8 mouse cellular contexts compared by ENCODE assay signal in genomic region chr8:45844097-45844885, GRCm38 (mm10). TPM values are rescaled to one million over a fixed set of nuclear protein-coding genes. Genes with fewer than 3 reads are reported as not detected.
DNase-seq lines count a peak whose midpoint lies in the region; ATAC-seq and TF ChIP-seq lines count a peak whose summit lies in the region.

No protein-coding gene starts in this region.

- no peak overlapping the region for H3K4me2 ChIP-seq in neural tube, embryonic 15.5 days

- no peaks in the 10 kb centered on the region for H3K79me2 ChIP-seq in heart, adult 2 months (replicated peaks; ENCODE audit: control insufficient read depth, insufficient read depth, low read length)

- H3K9me3 ChIP-seq in neural tube, embryonic 15.5 days (replicated peaks) = no peaks in the 10 kb centered on the region

- no peak for TF ChIP-seq EP300 in heart, adult 2 months (IDR thresholded peaks at IDR 0.05; ENCODE audit: insufficient read depth, low read depth, low read length)

- DNase-seq in ovary, postnatal 36 days (ENCODE audit: low spot score) = peak; percentile 13
- no peak for DNase-seq in ovary, postnatal 10 days (ENCODE audit: low spot score)
- DNase-seq in heart, adult 2 months = peak; percentile 49 to 67
- DNase-seq in layer of hippocampus, adult 9-11 months = peak; percentile 88
- no peak for DNase-seq in natural killer cell, adult 2 months (ENCODE audit: low spot score in 2 of 2)
- DNase-seq in thymus, postnatal 25 days = no peak

- ATAC-seq in neural tube, embryonic 15.5 days (ENCODE audit: low FRiP score) = peak; percentile 86
- no peak for ATAC-seq in megakaryocyte-erythroid progenitor cell, adult 5-6 weeks (replicated peaks; ENCODE audit: low FRiP score, low TSS enrichment, poor library complexity, severe bottlenecking)

- 33% methylated on average over 6 of the region's 6 CpGs for WGBS in heart, adult 2 months
- 49% methylated on average over 6 of the region's 6 CpGs for WGBS in neural tube, embryonic 15.5 days

- no peak overlapping the region for H3K9ac ChIP-seq in heart, adult 2 months (ENCODE audit: low read depth, low read length)
- no peak overlapping the region for H3K9ac ChIP-seq in neural tube, embryonic 15.5 days (replicated peaks)

- no peaks in the 10 kb centered on the region for H3K27me3 ChIP-seq in heart, adult 2 months (ENCODE audit: control insufficient read depth, insufficient read depth, low read length)
- no peaks in the 10 kb centered on the region for H3K27me3 ChIP-seq in neural tube, embryonic 15.5 days (replicated peaks)

- H3K4me1 ChIP-seq in heart, adult 2 months (ENCODE audit: control insufficient read depth, insufficient read depth, low read length) = peaks cover 1% of the 10 kb centered on the region
- peaks cover 7% of the 10 kb centered on the region; the same call in 1 of the 2 replicates for H3K4me1 ChIP-seq in neural tube, embryonic 15.5 days

- peak overlapping the region; percentile 84 for H3K27ac ChIP-seq in heart, adult 2 months
- H3K27ac ChIP-seq in neural tube, embryonic 15.5 days (replicated peaks) = peak overlapping the region; percentile 23; the same call in 1 of the 2 replicates

- H3K36me3 ChIP-seq in heart, adult 2 months (ENCODE audit: control insufficient read depth, insufficient read depth, low read length) = no peaks in the 10 kb centered on the region
- H3K36me3 ChIP-seq in neural tube, embryonic 15.5 days = no peaks in the 10 kb centered on the region

- no peak overlapping the region for H3K4me3 ChIP-seq in heart, adult 2 months
- no peak overlapping the region for H3K4me3 ChIP-seq in neural tube, embryonic 15.5 days (replicated peaks)

- TF ChIP-seq CTCF in heart, adult 2 months (IDR thresholded peaks at IDR 0.05) = no peak

- no peak for TF ChIP-seq POLR2A in heart, adult 2 months (IDR thresholded peaks at IDR 0.05; ENCODE audit: insufficient read depth, low read depth, low read length)

- intact Hi-C loops in heart, adult 2 months (cut with DNase I) = no loop called here

RNA-seq across cellular contexts. Expression of gene Pdlim3, which starts 41.0 kb away (rescaled TPM):
- 10 to 100 TPM; 29.4 to 29.9 TPM for total RNA-seq in heart, adult 2 months (2021)
- 52.5 and 71.1 TPM in 2 replicates for polyA plus RNA-seq in heart, adult 2 months (2012; rRNA removed)
- 14.8 and 19.8 TPM in 2 replicates for polyA plus RNA-seq in neural tube, embryonic 15.5 days (2015; fragmentation: Nextera tagmentation; extraction: Ambion mirVana)
- not detected in 2 replicates for total RNA-seq in megakaryocyte-erythroid progenitor cell, adult 5-6 weeks (2014; fragmentation: Nextera tagmentation)
- total RNA-seq in megakaryocyte-erythroid progenitor cell, adult 5-6 weeks (2017) = not detected in 2 replicates

Comparison
In these comparisons a context has a peak if more than half of its experiments do, and no peak if none do; other contexts are left out.
1. DNase-seq: peak in ovary, postnatal 36 days (single experiment), heart, adult 2 months (2 of 2) and layer of hippocampus, adult 9-11 months (single experiment); none in ovary, postnatal 10 days (single experiment), natural killer cell, adult 2 months (0 of 2) and thymus, postnatal 25 days (single experiment).
2. RNA of gene Pdlim3, which starts 41.0 kb away (total RNA-seq): 29.4 to 29.9 TPM in heart, adult 2 months; not detected in megakaryocyte-erythroid progenitor cell, adult 5-6 weeks; every median in the first group is over 10 times any median in the second.